Mouse (Mus musculus): ENCODE measurements around the gene Rassf8. TPM values are rescaled to one million over a fixed set of nuclear protein-coding genes. Genes with fewer than 3 reads are reported as not detected.

The Rassf8 gene
- polyA plus RNA-seq, 1 experiment from 2014 or later = 11.5 TPM

GRCm38 (mm10) chr6:145766971-145767370 is 20.4 kb downstream of the Rassf8 start:
- no peak overlapping the region for H3K27ac ChIP-seq (ENCODE audit: low read depth, low read length)
- H3K36me3 ChIP-seq (ENCODE audit: control insufficient read depth, insufficient read depth, low read length) = no peaks in the 10 kb centered on the region
- H3K4me1 ChIP-seq (ENCODE audit: control insufficient read depth, insufficient read depth, low read length) = peaks cover 7% of the 10 kb centered on the region; the same call in 1 of the 2 replicates
- ATAC-seq (ENCODE audit: low FRiP score, low TSS enrichment) = no peak
- H3K27me3 ChIP-seq (ENCODE audit: control insufficient read depth, insufficient read depth, low read length) = no peaks in the 10 kb centered on the region
- H3K4me2 ChIP-seq (replicated peaks; ENCODE audit: low read depth, low read length) = no peak overlapping the region
- H3K4me3 ChIP-seq (ENCODE audit: low read length) = no peak overlapping the region
- no peak overlapping the region for H3K9ac ChIP-seq (ENCODE audit: low read depth, low read length)
- 91% methylated on average over 6 of the region's 6 CpGs for WGBS
- H3K9me3 ChIP-seq (ENCODE audit: control insufficient read depth, low read length) = no peaks in the 10 kb centered on the region

DNA sequence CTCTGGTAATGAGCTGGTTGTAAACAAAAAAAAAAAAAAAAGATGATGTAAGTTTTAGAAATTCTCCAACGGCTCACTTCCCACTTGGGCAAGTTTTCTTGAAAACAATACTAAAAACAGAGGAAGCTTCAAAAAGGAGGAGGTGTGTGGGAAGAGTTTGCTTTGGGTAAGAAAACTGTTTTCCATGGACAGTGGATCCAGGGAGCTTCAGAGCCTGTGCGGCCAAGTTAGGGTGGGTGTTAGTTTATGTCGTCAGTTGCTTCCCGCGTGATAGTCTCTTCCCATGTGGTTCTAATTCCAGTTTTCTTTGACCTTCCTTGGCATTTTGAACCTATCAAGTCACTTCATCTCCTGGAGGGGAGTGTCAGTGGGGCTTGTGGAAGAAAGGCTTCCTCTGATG is 21.1 kb downstream of the Rassf8 start:
- ATAC-seq (ENCODE audit: low FRiP score, low TSS enrichment) = no peak
- no peak overlapping the region for H3K4me2 ChIP-seq (replicated peaks; ENCODE audit: low read depth, low read length)
- H3K36me3 ChIP-seq (ENCODE audit: control insufficient read depth, insufficient read depth, low read length) = no peaks in the 10 kb centered on the region
- H3K4me3 ChIP-seq (ENCODE audit: low read length) = no peak overlapping the region
- peaks cover 7% of the 10 kb centered on the region; the same call in 1 of the 2 replicates for H3K4me1 ChIP-seq (ENCODE audit: control insufficient read depth, insufficient read depth, low read length)
- H3K9ac ChIP-seq (ENCODE audit: low read depth, low read length) = no peak overlapping the region
- no peaks in the 10 kb centered on the region for H3K27me3 ChIP-seq (ENCODE audit: control insufficient read depth, insufficient read depth, low read length)
- no peaks in the 10 kb centered on the region for H3K9me3 ChIP-seq (ENCODE audit: control insufficient read depth, low read length)
- 66% methylated on average over 5 of the region's 5 CpGs for WGBS
- no peak overlapping the region for H3K27ac ChIP-seq (ENCODE audit: low read depth, low read length)

DNA sequence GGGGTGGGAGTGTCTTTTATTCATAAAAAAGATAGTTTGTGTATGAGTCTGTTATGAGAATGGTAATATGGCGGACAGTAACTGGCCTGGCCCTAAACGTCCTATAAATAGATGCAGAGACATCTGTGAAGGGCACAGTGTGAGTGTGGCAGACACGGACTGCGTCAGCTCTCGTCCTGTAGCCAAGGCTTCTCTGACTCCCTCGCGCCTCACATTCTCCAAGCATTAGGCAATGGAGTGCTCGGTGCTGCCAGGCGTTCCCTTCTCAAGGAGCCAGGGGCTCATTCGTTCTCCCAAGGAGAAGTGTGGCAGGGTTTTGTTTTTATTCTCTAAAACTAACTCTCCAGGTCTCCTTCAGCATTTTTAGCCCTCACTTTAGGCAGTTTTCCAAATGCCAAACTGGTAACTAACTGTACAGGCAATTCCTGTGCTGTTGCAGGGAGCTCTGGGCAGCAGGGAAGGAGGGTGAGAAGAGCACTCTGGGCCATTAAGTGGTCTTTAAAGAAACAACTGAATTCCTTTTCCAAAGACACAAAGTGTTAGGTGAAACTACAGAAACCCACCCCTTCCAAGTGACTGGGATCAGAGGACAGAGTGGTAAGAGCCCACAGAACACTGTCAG is 22.2 kb downstream of the Rassf8 start:
- 52% methylated on average over 10 of the region's 10 CpGs for WGBS
- Histone ChIP-seq H3K4me2 (replicated peaks; ENCODE audit: low read depth, low read length) (no peak overlapping the region), H3K9ac (ENCODE audit: low read depth, low read length) (no peak overlapping the region), H3K27ac (ENCODE audit: low read depth, low read length) (no peak overlapping the region), H3K36me3 (ENCODE audit: control insufficient read depth, insufficient read depth, low read length) (no peaks in the 10 kb centered on the region), H3K4me1 (ENCODE audit: control insufficient read depth, insufficient read depth, low read length) (peaks cover 3% of the 10 kb centered on the region; the same call in 1 of the 2 replicates), H3K4me3 (ENCODE audit: low read length) (no peak overlapping the region), H3K27me3 (ENCODE audit: control insufficient read depth, insufficient read depth, low read length) (no peaks in the 10 kb centered on the region), H3K9me3 (ENCODE audit: control insufficient read depth, low read length) (no peaks in the 10 kb centered on the region)
- no peak; the same call in 1 of the 2 replicates for ATAC-seq (ENCODE audit: low FRiP score, low TSS enrichment)

DNA sequence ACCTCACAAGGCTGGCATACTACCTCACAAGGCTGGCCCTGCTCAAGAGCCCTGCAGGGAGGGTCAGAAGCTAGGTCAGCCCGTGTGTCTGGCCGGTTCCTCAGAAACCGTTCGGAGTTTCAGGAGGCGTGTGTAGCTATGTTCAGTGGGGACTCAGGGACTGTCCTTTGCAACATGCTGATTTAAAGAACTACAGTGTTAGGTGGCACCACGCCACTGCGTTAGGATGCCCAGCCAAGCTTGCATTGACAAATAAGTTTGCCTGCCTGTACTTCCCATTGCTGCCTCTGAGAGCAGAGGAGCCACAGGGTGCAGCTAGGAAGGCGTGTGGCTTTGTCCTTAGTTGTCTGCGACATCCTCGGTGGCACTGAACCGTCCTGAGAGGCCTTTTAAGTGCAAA is 23.3 kb downstream of the Rassf8 start:
- Histone ChIP-seq H3K36me3 (ENCODE audit: control insufficient read depth, insufficient read depth, low read length) (no peaks in the 10 kb centered on the region), H3K4me3 (ENCODE audit: low read length) (no peak overlapping the region), H3K27ac (ENCODE audit: low read depth, low read length) (no peak overlapping the region), H3K9me3 (ENCODE audit: control insufficient read depth, low read length) (no peaks in the 10 kb centered on the region), H3K4me1 (ENCODE audit: control insufficient read depth, insufficient read depth, low read length) (peaks cover 3% of the 10 kb centered on the region; the same call in 1 of the 2 replicates), H3K4me2 (replicated peaks; ENCODE audit: low read depth, low read length) (no peak overlapping the region), H3K27me3 (ENCODE audit: control insufficient read depth, insufficient read depth, low read length) (no peaks in the 10 kb centered on the region), H3K9ac (ENCODE audit: low read depth, low read length) (no peak overlapping the region)
- ATAC-seq (ENCODE audit: low FRiP score, low TSS enrichment) = no peak
- 76% methylated on average over 11 of the region's 11 CpGs for WGBS

GRCm38 (mm10) chr6:145770272-145771000 is 23.9 kb downstream of the Rassf8 start:
- no peak overlapping the region for H3K4me2 ChIP-seq (replicated peaks; ENCODE audit: low read depth, low read length)
- no peak overlapping the region for H3K4me3 ChIP-seq (ENCODE audit: low read length)
- no peak overlapping the region for H3K27ac ChIP-seq (ENCODE audit: low read depth, low read length)
- H3K4me1 ChIP-seq (ENCODE audit: control insufficient read depth, insufficient read depth, low read length) = 0 out of 2 replicates have a peak, but pooled peaks cover 3% of the 10 kb centered on the region
- no peaks in the 10 kb centered on the region for H3K27me3 ChIP-seq (ENCODE audit: control insufficient read depth, insufficient read depth, low read length)
- no peaks in the 10 kb centered on the region for H3K9me3 ChIP-seq (ENCODE audit: control insufficient read depth, low read length)
- no peak for ATAC-seq (ENCODE audit: low FRiP score, low TSS enrichment)
- 47% methylated on average over 18 of the region's 18 CpGs for WGBS
- no peaks in the 10 kb centered on the region for H3K36me3 ChIP-seq (ENCODE audit: control insufficient read depth, insufficient read depth, low read length)
- H3K9ac ChIP-seq (ENCODE audit: low read depth, low read length) = no peak overlapping the region

DNA sequence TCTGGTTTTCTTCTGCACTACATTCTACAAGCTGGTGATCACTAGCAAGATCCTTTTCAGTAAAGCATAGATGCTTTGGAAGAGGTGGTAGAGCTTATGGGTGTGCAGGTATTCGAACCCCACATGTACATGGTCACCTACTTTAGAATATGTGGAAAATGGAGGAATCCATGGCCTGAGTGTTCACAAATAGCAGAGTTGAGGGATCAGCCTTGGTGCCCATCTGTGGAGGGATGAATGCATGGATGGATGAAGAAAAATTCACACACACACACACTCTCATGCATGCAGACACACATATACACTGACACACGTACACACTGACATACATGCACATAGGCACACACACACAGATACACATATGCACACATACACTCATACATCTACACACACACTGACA is 27.9 kb downstream of the Rassf8 start:
- ATAC-seq (ENCODE audit: low FRiP score, low TSS enrichment) = no peak
- no peaks in the 10 kb centered on the region for H3K36me3 ChIP-seq (ENCODE audit: control insufficient read depth, insufficient read depth, low read length)
- H3K27me3 ChIP-seq (ENCODE audit: control insufficient read depth, insufficient read depth, low read length) = no peaks in the 10 kb centered on the region
- WGBS = 91% methylated on average over 2 of the region's 2 CpGs
- no peaks in the 10 kb centered on the region for H3K9me3 ChIP-seq (ENCODE audit: control insufficient read depth, low read length)
- H3K27ac ChIP-seq (ENCODE audit: low read depth, low read length) = no peak overlapping the region
- H3K4me2 ChIP-seq (replicated peaks; ENCODE audit: low read depth, low read length) = no peak overlapping the region
- H3K4me1 ChIP-seq (ENCODE audit: control insufficient read depth, insufficient read depth, low read length) = peaks cover 8% of the 10 kb centered on the region
- no peak overlapping the region for H3K4me3 ChIP-seq (ENCODE audit: low read length)
- no peak overlapping the region for H3K9ac ChIP-seq (ENCODE audit: low read depth, low read length)

DNA sequence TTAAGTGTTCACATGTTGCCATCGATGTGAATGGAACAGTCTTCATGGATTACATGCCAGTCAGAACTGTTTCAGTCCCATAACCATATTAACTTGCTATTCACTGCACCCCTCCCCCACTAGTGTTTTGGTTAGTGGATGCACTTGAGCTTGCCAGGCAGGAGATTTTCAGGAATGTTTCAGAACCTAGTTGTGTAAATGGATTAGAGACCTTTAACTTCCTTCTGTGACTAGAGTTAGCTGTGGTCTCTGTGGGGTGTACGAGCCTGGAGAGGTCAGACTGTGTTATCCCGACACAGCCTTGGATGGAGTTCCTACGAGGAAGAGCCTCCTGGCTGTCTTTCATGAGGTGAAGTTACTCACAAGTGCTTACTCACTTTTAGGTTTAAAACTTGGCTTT is 29.7 kb downstream of the Rassf8 start:
- ATAC-seq (ENCODE audit: low FRiP score, low TSS enrichment) = no peak
- 83% methylated on average over 4 of the region's 4 CpGs for WGBS
- Histone ChIP-seq H3K36me3 (ENCODE audit: control insufficient read depth, insufficient read depth, low read length) (no peaks in the 10 kb centered on the region), H3K4me2 (replicated peaks; ENCODE audit: low read depth, low read length) (no peak overlapping the region), H3K27ac (ENCODE audit: low read depth, low read length) (no peak overlapping the region), H3K9ac (ENCODE audit: low read depth, low read length) (no peak overlapping the region), H3K9me3 (ENCODE audit: control insufficient read depth, low read length) (no peaks in the 10 kb centered on the region), H3K4me1 (ENCODE audit: control insufficient read depth, insufficient read depth, low read length) (peaks cover 11% of the 10 kb centered on the region), H3K27me3 (ENCODE audit: control insufficient read depth, insufficient read depth, low read length) (no peaks in the 10 kb centered on the region), H3K4me3 (ENCODE audit: low read length) (no peak overlapping the region)

GRCm38 (mm10) chr6:145779383-145779782 is 32.8 kb downstream of the Rassf8 start:
- Histone ChIP-seq H3K9ac (ENCODE audit: low read depth, low read length) (no peak overlapping the region), H3K36me3 (ENCODE audit: control insufficient read depth, insufficient read depth, low read length) (no peaks in the 10 kb centered on the region), H3K4me1 (ENCODE audit: control insufficient read depth, insufficient read depth, low read length) (peaks cover 13% of the 10 kb centered on the region), H3K9me3 (ENCODE audit: control insufficient read depth, low read length) (no peaks in the 10 kb centered on the region), H3K4me3 (ENCODE audit: low read length) (no peak overlapping the region), H3K4me2 (replicated peaks; ENCODE audit: low read depth, low read length) (no peak overlapping the region), H3K27me3 (ENCODE audit: control insufficient read depth, insufficient read depth, low read length) (no peaks in the 10 kb centered on the region), H3K27ac (ENCODE audit: low read depth, low read length) (no peak overlapping the region)
- 4% methylated on average over 6 of the region's 6 CpGs for WGBS
- peak; percentile 93 for ATAC-seq (ENCODE audit: low FRiP score, low TSS enrichment)

- WGBS = 61% methylated on average over 8 of the region's 8 CpGs
- no peak overlapping the region for H3K27ac ChIP-seq (ENCODE audit: low read depth, low read length)
- ATAC-seq (ENCODE audit: low FRiP score, low TSS enrichment) = no peak
- H3K9me3 ChIP-seq (ENCODE audit: control insufficient read depth, low read length) = no peaks in the 10 kb centered on the region
- no peak overlapping the region for H3K4me2 ChIP-seq (replicated peaks; ENCODE audit: low read depth, low read length)
- no peak overlapping the region for H3K4me3 ChIP-seq (ENCODE audit: low read length)
- no peaks in the 10 kb centered on the region for H3K36me3 ChIP-seq (ENCODE audit: control insufficient read depth, insufficient read depth, low read length)
- H3K27me3 ChIP-seq (ENCODE audit: control insufficient read depth, insufficient read depth, low read length) = no peaks in the 10 kb centered on the region
- no peak overlapping the region for H3K9ac ChIP-seq (ENCODE audit: low read depth, low read length)
- peaks cover 13% of the 10 kb centered on the region for H3K4me1 ChIP-seq (ENCODE audit: control insufficient read depth, insufficient read depth, low read length)
These were observed 33.7 kb downstream of the Rassf8 start for GRCm38 (mm10) chr6:145780180-145780802.
